Mouse (Mus musculus) intestine, embryonic 14.5 days (tissue): ENCODE data around the gene Pacs2. TPM values are rescaled to one million over a fixed set of nuclear protein-coding genes. Genes with fewer than 3 reads are reported as not detected.

Experiments used
- ATAC-seq: fragments of 200-750 bp; cut with Nextera tagmentation; replicated peaks from 2 replicates; pipeline ENCODE4 v1.8.0; 2017; ENCODE audit warnings: low read depth, moderate number of reproducible peaks, moderate TSS enrichment, moderate library complexity; ENCODE audit not compliant: low FRiP score, low TSS enrichment
- DNase-seq: peaks from one replicate; pipeline ENCODE4 v3.0.0-alpha.2; 2018; ENCODE audit warnings: low spot score
- H3K27ac ChIP-seq: fragments of 300-500 bp; sonication (generic); 2 replicates; pipeline ENCODE4 v1.5.1; 2014; ENCODE audit warnings: low read depth, mild to moderate bottlenecking, control low read depth
- H3K27me3 ChIP-seq: fragments of 300-500 bp; sonication (generic); replicated peaks from 2 replicates; pipeline ENCODE4 v1.6.1; 2014; ENCODE audit warnings: low read length, control low read depth; ENCODE audit not compliant: control insufficient read depth, insufficient read depth
- H3K36me3 ChIP-seq: fragments of 300-500 bp; sonication (generic); 2 replicates; pipeline ENCODE4 v1.6.1; 2014; ENCODE audit warnings: low read length, control low read depth; ENCODE audit not compliant: control insufficient read depth, insufficient read depth
- H3K4me1 ChIP-seq: fragments of 300-500 bp; sonication (generic); replicated peaks from 2 replicates; pipeline ENCODE4 v1.6.1; 2014; ENCODE audit warnings: low read length, control low read depth, mixed read lengths; ENCODE audit not compliant: control insufficient read depth, insufficient read depth
- H3K4me2 ChIP-seq: fragments of 300-500 bp; sonication (generic); 2 replicates; pipeline ENCODE4 v1.6.1; 2014; ENCODE audit warnings: low read length
- H3K4me3 ChIP-seq: fragments of 300-500 bp; sonication (generic); 2 replicates; pipeline ENCODE4 v1.5.1; 2014; ENCODE audit warnings: low read depth, low read length, control low read depth, mixed read lengths
- H3K9ac ChIP-seq: fragments of 300-500 bp; sonication (generic); 2 replicates; pipeline ENCODE4 v1.6.1; 2014; ENCODE audit warnings: mild to moderate bottlenecking, low read length
- H3K9me3 ChIP-seq: fragments of 300-500 bp; sonication (generic); 2 replicates; pipeline ENCODE4 v1.6.1; 2016; ENCODE audit warnings: low read length, control low read depth; ENCODE audit not compliant: control insufficient read depth
- WGBS: fragments of 180-500 bp; shearing (Covaris S2); extraction: QIAGEN DNeasy Blood & Tissue Kit; methylation state at CpG from one replicate; pipeline ENCODE4 v1.1.7; 2014; 5-methylcytosine and 5-hydroxymethylcytosine counted together
- microRNA-seq: library from miRNA; unstranded; fragments of <30 nt; microRNA quantifications from one replicate; pipeline ENCODE4, GENCODE M21; 2016
- polyA plus RNA-seq: library from polyadenylated mRNA; unstranded; fragments of >200 nt; fragmentation: Nextera tagmentation; extraction: Ambion mirVana; gene quantifications from 2 replicates; pipeline ENCODE4 v1.2.1, GENCODE M21; 2014

The Pacs2 gene
- polyA plus RNA-seq, 1 experiment from 2014 or later: 14.3 TPM

DNA sequence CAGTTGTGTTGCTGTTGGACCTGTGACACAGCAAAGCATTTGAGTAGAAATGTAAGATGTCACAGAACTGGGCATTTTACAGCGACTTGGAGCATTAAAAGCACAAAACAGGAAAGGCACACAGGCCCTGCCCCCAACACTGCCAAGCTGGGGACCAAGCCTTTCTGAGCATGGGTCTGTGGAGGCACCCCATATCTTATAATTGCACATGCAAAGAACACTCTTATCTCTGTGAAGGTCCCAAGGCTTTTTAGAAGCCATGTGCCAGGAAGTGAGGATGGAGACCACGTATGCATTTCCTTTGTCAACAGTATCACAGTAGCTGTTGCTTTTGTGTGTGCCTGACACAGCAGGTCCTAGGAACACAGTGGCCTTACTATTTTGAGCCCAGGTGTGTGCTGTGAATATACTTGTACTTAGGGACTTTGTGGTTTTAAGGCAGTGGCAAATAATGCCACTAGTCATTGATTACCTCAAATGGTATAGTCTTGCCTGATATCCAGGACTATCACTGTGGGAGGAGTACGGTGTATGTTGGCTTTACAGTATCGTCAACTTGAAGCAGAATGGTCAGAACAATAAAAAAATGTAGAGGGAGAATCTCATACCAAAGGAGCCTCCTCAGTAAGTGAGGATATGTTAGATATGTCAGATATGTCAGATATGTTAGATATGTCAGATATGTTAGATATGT is 93.3 kb downstream of the Pacs2 start:
- H3K4me1 ChIP-seq: no peaks in the 10 kb centered on the region
- H3K27ac ChIP-seq: no peak overlapping the region
- no peak overlapping the region for H3K9ac ChIP-seq
- H3K27me3 ChIP-seq: no peaks in the 10 kb centered on the region
- H3K4me3 ChIP-seq: no peak overlapping the region
- DNase-seq (no peak), ATAC-seq (no peak)
- WGBS: 78% methylated on average over 4 of the region's 4 CpGs
- H3K4me2 ChIP-seq: no peak overlapping the region
- peaks cover 7% of the 10 kb centered on the region; the same call in 1 of the 2 replicates for H3K36me3 ChIP-seq
- no peaks in the 10 kb centered on the region for H3K9me3 ChIP-seq

DNA sequence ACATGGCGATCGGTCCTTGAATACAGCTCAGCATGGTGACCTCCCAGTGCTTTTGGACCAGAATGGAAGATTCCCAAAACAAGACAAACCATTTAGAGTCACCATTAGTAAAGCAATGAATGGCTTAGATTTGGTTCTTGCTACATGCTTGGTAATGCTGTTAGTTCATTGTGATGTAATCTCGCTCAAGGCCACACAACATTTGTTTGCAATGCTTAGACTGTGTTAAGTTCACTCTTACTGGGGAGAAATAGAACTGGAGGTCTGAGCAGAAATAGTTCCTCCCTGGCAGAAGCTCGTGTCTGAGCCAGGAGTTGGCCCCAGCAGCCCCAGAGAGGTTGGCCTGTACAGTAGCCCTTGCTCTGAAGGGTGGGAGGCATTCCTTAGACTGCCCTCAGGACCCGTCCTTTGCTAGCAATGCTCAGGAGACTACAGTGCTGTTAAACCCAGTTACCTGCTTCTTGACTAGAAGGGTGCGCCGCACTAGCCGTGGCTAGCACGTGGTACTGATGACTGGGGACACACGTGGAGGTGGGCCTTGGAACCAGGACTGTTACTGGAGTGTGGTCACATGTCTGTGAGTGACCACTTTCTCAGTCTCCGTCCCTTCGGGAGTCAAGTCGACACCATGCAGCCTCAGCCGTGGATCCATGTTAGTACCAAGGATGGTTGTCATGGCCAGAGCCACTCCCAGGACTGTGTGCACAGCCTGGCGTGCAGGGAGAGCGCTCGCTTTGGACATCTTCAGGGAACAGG is 94.4 kb downstream of the Pacs2 start:
- no peak overlapping the region for H3K27ac ChIP-seq
- DNase-seq (no peak), ATAC-seq (no peak)
- no peak overlapping the region for H3K4me3 ChIP-seq
- no peak overlapping the region for H3K9ac ChIP-seq
- no peaks in the 10 kb centered on the region for H3K9me3 ChIP-seq
- no peaks in the 10 kb centered on the region for H3K4me1 ChIP-seq
- H3K27me3 ChIP-seq: no peaks in the 10 kb centered on the region
- H3K4me2 ChIP-seq: no peak overlapping the region
- WGBS: 86% methylated on average over 17 of the region's 17 CpGs
- peaks cover 13% of the 10 kb centered on the region for H3K36me3 ChIP-seq

DNA sequence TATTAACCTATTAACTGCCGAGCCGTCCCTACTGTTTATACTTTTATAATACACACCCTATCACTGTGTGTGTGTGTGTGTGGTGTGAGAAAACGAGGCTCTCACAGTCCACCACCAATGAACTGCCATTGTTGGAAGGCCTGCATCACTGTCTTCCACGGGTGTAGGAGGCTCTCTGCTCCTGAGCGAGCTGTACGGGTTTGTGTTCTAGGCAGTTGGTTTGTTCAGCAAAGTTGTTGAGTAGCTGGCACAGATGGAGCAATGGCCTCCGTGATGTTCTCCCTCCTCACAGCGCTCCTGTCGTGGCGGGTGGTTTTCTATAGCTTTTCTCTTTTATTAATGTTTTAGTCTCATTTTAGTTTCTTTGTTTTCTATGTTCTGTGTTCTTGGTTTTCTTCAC is 95.5 kb downstream of the Pacs2 start:
- Histone ChIP-seq H3K36me3 (peaks cover 23% of the 10 kb centered on the region), H3K9ac (no peak overlapping the region), H3K27ac (no peak overlapping the region), H3K4me1 (no peaks in the 10 kb centered on the region), H3K4me3 (no peak overlapping the region), H3K27me3 (no peaks in the 10 kb centered on the region), H3K9me3 (no peaks in the 10 kb centered on the region), H3K4me2 (no peak overlapping the region)
- no peak for ATAC-seq
- no peak for DNase-seq
- WGBS: 82% methylated on average over 10 of the region's 10 CpGs

DNA sequence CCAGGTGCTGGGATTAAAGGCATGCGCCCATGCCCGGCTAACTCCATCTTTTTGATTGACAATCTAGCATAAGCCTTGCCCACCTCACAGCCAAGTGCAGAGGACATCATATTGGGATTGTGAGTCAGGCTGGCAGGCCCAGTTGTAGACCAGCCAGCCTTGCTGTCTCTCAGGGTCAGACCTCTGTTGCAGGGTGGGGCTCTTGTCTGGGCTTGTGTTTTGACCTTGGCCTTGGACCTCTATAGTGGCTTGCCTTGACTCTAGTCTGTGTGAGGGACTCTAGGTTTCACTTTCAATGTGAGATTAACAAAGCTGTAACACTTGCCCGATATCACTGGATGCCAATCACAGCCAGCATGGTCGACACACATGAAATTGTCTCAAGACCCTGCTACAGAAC is 99.8 kb downstream of the Pacs2 start:
- Histone ChIP-seq H3K4me3 (no peak overlapping the region), H3K36me3 (peaks cover 61% of the 10 kb centered on the region), H3K9me3 (no peaks in the 10 kb centered on the region), H3K27ac (no peak overlapping the region), H3K4me2 (no peak overlapping the region), H3K4me1 (no peaks in the 10 kb centered on the region), H3K27me3 (no peaks in the 10 kb centered on the region), H3K9ac (no peak overlapping the region)
- no peak for ATAC-seq
- DNase-seq: no peak
- WGBS: 94% methylated on average over 4 of the region's 4 CpGs

DNA sequence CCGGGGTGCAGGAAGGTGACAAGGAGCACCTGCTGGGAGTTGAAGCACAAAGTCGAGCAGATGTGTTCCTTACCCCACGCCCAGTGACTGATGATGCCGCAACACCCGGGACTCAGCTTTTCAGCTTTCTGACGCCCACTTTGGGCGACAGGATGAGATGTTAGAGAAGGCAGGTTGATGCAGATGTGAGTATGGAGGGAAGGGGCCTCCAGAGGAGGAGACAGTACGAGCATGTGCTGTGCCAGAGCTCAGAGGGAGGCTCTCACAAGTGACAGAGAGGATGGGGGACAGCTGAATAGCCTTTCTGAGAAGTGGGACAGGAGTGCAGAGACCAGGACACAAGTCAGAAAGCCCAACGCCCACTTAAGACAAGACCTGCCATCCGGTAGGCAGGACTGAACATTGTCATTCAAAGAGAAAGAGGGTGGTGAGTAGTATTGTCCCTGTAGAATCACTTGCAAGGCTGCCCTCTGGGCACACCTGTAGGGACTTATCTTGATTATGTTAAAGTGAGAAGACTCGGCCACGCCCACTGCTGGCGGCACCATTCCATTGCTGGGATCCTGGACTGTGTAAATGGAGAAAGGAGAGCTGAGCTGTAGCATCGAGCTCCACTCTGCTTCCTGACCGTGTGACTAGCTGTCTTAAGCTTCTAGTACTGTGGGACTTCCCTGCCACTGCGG is 100.7 kb downstream of the Pacs2 start:
- DNase-seq: no peak
- no peak overlapping the region for H3K9ac ChIP-seq
- no peak overlapping the region for H3K4me3 ChIP-seq
- H3K36me3 ChIP-seq: peaks cover 64% of the 10 kb centered on the region
- no peaks in the 10 kb centered on the region for H3K9me3 ChIP-seq
- H3K27ac ChIP-seq: no peak overlapping the region
- H3K4me1 ChIP-seq: no peaks in the 10 kb centered on the region
- no peaks in the 10 kb centered on the region for H3K27me3 ChIP-seq
- 78% methylated on average over 16 of the region's 16 CpGs for WGBS
- no peak overlapping the region for H3K4me2 ChIP-seq
- ATAC-seq: no peak

DNA sequence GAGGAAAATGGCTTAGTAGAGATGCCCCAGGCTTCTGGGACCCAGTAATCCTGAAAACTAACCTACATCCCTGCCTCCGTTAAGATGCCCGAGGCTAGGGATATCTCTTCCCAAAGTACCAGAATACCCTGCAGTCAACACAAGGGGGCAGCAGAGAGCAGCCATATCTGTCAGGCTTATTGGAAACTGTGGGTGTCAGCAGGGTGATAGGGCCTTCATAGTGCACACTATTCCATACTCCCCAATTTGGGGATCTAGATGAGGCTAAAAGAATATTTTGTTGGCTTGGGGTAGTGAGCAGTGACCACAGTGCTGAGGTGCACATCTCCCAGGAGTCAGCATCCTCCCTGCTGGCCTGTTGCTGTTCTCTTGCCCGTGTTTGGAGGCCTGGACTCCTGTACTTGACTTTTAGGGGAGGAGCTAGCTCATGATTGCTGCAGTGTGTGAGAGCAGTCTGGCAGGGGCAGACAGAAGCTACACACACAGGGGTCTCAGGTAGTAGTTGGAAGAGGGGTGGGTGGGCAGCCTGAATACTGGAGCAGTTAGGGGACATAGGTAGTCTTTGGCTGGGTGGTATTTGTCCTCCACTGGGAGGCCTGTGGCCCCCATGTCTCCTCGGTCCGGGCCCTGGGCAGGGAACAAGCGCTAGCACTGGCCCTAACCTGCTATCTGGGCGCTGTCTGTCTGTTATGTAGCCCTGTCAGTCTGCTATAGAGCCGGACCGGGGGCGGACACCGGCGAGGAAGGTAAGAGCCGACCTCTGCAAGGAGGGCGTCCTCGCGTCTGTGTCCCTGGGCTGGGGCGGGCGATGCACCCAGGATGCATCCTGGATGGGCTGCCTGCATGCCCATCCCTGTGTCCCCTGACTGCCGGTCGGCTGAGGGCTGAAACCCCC is 105.5 kb downstream of the Pacs2 start:
- no peak overlapping the region for H3K4me3 ChIP-seq
- peak; percentile 91 for DNase-seq
- peak; percentile 34; the same call in 1 of the 2 replicates for ATAC-seq
- no peak overlapping the region for H3K9ac ChIP-seq
- H3K36me3 ChIP-seq: peaks cover 90% of the 10 kb centered on the region
- no peaks in the 10 kb centered on the region for H3K27me3 ChIP-seq
- H3K9me3 ChIP-seq: no peaks in the 10 kb centered on the region
- WGBS: 84% methylated on average over 20 of the region's 20 CpGs
- no peaks in the 10 kb centered on the region for H3K4me1 ChIP-seq
- no peak overlapping the region for H3K27ac ChIP-seq
- H3K4me2 ChIP-seq: no peak overlapping the region

Small RNA genes within 50 kb of the gene (microRNA-seq; reads per million reads assigned to microRNA genes)
- not detected for gene Gm44471

Other genes starting within 250 kb of the Pacs2 start
- gene Ahnak2, start 211.9 kb upstream of the Pacs2 start, polyA plus RNA-seq: 2.9 and 3.1 TPM in 2 replicates
- gene Clba1, start 205.6 kb upstream of the Pacs2 start, polyA plus RNA-seq: 4.3 and 7.0 TPM in 2 replicates
- gene Cdca4, start 185.1 kb upstream of the Pacs2 start, polyA plus RNA-seq: 116 and 126 TPM in 2 replicates
- gene Gpr132, start 146.3 kb upstream of the Pacs2 start, polyA plus RNA-seq: 0.42 and 0.50 TPM in 2 replicates
- gene Jag2, start 84.7 kb upstream of the Pacs2 start, polyA plus RNA-seq: 4.1 and 4.4 TPM in 2 replicates
- 102 and 105 TPM in 2 replicates for gene Nudt14, start 72.4 kb upstream of the Pacs2 start, polyA plus RNA-seq
- gene Btbd6, start 38.0 kb upstream of the Pacs2 start, polyA plus RNA-seq: 21.7 and 23.2 TPM in 2 replicates
- 53.8 and 55.8 TPM in 2 replicates for gene Brf1, start 13.8 kb upstream of the Pacs2 start, polyA plus RNA-seq
- not detected in 2 replicates for gene Tex22, start 60.0 kb downstream of the Pacs2 start, polyA plus RNA-seq
- gene Mta1, start 83.8 kb downstream of the Pacs2 start, polyA plus RNA-seq: 17.6 and 21.3 TPM in 2 replicates
- gene Crip2, start 125.7 kb downstream of the Pacs2 start, polyA plus RNA-seq: 124 and 129 TPM in 2 replicates
- gene Crip1, start 131.8 kb downstream of the Pacs2 start, polyA plus RNA-seq: 266 and 312 TPM in 2 replicates
- 24.2 and 27.9 TPM in 2 replicates for gene Tedc1, start 141.9 kb downstream of the Pacs2 start, polyA plus RNA-seq
- gene Tmem121, start 171.4 kb downstream of the Pacs2 start, polyA plus RNA-seq: 6.6 and 7.6 TPM in 2 replicates